Mouse (Mus musculus) heart, postnatal 0 days (tissue): ENCODE data around the gene Pik3ap1.

Experiments
- CTCF ChIP-seq: IDR thresholded peaks from 2 replicates; pipeline ENCODE4 v1.5.1; 2016; ENCODE audit warnings: antibody characterized with exemption, control low read depth, low read depth
- EP300 ChIP-seq: IDR thresholded peaks from 2 replicates; pipeline ENCODE4 v1.6.1; 2016; ENCODE audit warnings: antibody characterized with exemption, low read depth

GRCm38 (mm10) chr19:41317315-41318095, 67.4 kb downstream of the Pik3ap1 start:
- TF ChIP-seq EP300 (no peak), CTCF (peak; percentile 80)
